Mouse (Mus musculus) B cell, adult 2 months (primary cell): ENCODE data around the gene Pofut2.
A peak's percentile ranks its signal among the peaks of the same experiment; 100 is the strongest.

Experiments
- DNase-seq, 2 experiments: peaks; one replicate each; pipeline ENCODE4 v3.0.0; 2022

Gene Pofut2

GRCm38 (mm10) chr10:77231861-77232755 is 26.9 kb upstream of the Pofut2 start:
- no peak for DNase-seq

GRCm38 (mm10) chr10:77233230-77233629 is 25.8 kb upstream of the Pofut2 start:
- no peak for DNase-seq

GRCm38 (mm10) chr10:77234991-77235616 is 23.9 kb upstream of the Pofut2 start:
- no peak for DNase-seq

GRCm38 (mm10) chr10:77237795-77238580 is 21.0 kb upstream of the Pofut2 start:
- no peak for DNase-seq

DNA sequence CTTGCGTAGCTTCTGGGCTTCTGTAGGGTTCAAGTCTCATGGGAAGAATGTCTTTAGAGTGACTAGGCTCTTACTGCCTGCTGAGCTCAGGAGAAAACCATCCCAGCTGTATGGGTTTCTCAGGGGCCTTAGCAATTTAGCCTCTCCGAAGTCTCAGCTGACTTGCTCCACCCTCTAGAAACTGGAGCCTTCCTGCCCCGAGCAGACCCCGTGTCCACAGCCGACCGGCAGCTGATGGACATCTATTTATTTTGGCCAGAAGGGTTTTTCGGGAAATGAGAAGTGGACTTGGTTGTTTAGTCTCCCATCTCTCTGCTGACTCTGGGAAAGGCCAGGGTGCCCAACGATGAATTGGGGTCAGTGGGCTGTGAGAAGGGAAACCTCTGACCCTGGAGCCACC is 18.3 kb upstream of the Pofut2 start:
- no peak for DNase-seq

GRCm38 (mm10) chr10:77242396-77242795 is 16.6 kb upstream of the Pofut2 start:
- no peak for DNase-seq

GRCm38 (mm10) chr10:77242871-77243270 is 16.1 kb upstream of the Pofut2 start:
- no peak for DNase-seq

- no peak for DNase-seq
Observed at GRCm38 (mm10) chr10:77243572-77244161, 15.4 kb upstream of the Pofut2 start.

GRCm38 (mm10) chr10:77244777-77245176 is 14.2 kb upstream of the Pofut2 start:
- no peak for DNase-seq

- no peak for DNase-seq
Observed at GRCm38 (mm10) chr10:77247048-77247447, 12.0 kb upstream of the Pofut2 start.

DNA sequence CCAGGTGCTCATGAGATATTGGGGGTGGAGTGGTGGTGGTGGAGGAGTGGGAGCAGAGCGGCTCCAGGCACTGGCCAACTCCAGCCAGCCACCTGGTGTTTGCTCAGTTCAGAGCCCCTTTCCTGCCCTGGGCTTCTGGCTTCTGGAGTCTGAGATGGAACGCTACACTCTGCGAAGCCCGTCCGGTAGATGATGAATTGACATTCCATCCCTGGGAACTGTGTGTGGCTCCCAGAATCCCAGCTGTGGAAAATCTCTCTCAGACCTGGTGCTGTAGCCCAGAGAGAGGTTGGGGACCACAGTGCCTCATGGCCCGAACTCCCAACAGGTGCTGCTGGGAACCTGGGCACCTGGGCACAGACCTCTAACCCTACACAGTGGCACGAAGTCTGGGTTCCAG is 11.3 kb upstream of the Pofut2 start:
- no peak for DNase-seq

- no peak for DNase-seq
Observed at GRCm38 (mm10) chr10:77251223-77251783, 7.7 kb upstream of the Pofut2 start.

GRCm38 (mm10) chr10:77251784-77252539 is 7.1 kb upstream of the Pofut2 start:
- no peak for DNase-seq

DNA sequence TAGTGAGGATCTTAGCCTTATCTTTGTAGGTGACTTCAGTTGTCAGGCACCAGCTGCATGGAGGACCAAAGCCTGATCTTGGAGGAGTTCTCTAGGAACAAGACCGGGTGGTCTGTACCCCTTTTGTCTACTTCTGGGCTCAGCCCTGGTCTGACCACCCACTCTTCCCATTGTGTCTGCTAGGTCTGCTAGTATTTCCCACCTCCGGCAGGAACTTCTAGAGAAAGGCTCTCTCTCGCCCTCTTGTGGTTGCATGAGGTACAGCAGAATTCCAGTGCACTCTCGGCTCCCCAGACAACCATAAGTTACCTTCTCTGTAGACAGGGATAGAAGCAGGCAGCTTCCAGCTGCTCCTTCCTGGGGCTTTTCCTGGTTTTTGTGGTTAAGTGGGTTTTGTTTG is 6.2 kb upstream of the Pofut2 start:
- DNase-seq: peak; percentile 73 to 74

GRCm38 (mm10) chr10:77255231-77255630 is 3.8 kb upstream of the Pofut2 start:
- DNase-seq: no peak

DNA sequence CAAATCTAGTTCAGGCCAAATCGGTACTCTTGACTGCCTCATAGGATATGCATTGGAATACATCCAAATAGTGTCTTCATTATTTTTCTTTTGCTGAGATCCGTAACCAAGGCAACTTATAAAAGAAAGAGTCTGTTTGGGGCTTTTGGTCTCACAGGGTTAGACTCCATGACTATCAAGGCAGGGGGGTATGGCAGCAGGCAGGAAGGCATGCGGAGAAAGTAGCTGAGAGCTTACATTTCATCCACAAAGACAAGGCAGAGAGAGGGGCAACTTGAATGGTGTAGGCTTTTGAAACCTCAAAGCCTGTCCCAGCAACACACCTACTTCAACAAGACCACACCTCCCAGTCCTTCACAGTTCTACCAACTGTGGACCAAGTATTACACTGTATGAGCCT is 3.3 kb upstream of the Pofut2 start:
- no peak for DNase-seq

DNA sequence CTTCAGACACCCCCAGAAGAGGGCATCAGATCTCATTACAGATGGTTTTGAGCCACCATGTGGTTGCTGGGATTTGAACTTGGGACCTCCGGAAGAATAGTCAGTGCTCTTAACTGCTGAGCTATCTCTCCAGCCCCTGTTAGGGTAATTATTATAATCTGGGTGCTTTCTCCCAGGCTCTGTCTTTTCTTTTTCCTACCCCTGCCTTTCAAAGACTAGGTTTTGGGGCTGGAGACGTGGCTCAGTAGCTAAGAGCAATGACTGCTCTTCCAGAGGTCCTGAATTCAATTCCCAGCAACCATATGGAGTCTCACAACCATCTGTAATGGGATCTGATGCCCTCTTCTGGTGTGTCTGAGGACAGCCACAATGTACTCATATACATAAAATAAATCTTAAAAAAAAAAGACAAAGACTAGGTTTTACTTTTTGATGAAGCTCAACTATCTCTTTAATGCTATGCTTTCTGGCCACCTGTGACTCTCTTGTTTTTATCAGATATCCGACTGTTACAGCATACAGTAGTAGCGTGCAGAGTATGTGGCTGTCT is 902 bp upstream of the Pofut2 start:
- no peak for DNase-seq

GRCm38 (mm10) chr10:77260166-77260875 is 1.3 kb downstream of the Pofut2 start:
- DNase-seq: no peak

DNA sequence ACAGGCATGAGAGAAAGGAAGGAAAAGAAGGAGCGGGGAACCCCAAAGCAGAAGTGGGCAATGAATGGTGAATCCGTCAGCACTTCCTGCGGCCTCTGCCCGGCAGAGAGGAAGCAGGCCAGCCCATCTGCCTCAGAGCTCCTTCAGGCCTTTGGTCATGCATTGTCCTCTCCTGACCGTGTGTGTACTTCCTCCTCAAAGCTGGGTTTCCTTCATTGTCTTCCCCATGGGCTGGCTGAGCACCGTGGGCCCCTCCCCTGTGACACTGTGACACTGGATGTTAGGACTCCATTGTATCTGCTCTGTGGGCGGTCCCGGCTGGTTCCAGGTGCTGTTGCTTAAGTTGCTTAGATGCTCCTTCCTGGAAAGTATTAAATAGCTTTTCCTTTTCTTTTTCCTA is 7.3 kb downstream of the Pofut2 start:
- no peak for DNase-seq

DNA sequence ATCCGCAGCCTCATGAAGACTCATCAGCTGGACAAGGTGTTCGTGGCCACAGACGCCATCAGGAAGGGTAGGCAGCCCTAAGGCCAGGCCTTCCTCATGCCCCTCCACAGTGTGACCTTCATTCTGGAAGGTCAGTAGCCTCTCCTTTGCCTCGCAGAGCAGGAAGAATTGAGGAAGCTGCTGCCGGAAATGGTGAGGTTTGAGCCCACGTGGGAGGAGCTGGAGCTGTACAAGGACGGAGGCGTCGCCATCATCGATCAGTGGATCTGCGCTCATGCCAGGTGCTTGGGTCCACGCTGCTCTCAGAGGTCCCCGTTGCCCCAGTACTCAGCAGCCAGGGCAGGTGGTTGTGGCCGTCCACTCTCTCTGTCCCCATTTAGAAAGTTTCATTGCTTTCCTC is 8.0 kb downstream of the Pofut2 start:
- no peak for DNase-seq

GRCm38 (mm10) chr10:77269129-77269528 is 10.1 kb downstream of the Pofut2 start:
- DNase-seq: no peak
